Mouse (Mus musculus) cerebellum, adult 2 months (tissue): ENCODE data around the gene Tigd4.

Experiments
- CTCF ChIP-seq: fragments of 200-500 bp; IDR thresholded peaks from 2 replicates; pipeline ENCODE4 v1.5.1; 2011; ENCODE audit warnings: low read depth, mild to moderate bottlenecking, control low read depth, low read length, moderate library complexity, borderline replicate concordance; ENCODE audit not compliant: insufficient read depth
- POLR2A ChIP-seq: fragments of 200-500 bp; IDR thresholded peaks from 2 replicates; pipeline ENCODE4 v1.6.1; 2011; ENCODE audit warnings: low read length, control low read depth, borderline replicate concordance; ENCODE audit not compliant: insufficient read depth

DNA sequence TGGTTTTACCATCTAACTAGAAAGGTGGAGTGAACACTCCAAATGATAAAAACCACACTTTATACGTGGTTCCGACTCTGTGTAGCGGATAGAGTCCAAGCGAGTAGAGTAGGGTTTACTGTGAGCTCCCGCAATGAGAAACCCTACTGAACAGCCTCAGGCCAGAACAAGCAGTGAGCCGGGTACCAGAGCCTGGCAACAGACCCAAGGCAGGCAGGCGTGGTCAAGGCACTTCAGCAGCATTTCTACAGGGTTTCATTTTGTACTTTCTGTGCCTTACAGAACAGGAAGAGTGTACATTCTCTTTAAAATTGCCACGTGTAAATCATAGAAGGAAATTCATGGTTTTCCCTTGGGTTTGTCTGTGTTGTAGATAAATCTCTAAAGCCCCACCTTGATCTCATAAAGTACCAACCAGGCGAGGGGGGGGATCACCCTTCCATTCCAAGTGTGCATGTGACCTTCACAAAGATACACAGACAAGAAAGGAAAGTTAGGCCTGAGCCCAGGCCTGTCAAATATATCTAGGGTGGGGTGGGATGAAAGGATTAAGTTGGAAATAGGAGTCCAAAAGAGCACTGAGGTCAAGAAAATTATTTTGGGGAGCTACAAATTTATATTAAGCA lies 8.6 kb downstream of the Tigd4 start:
- TF ChIP-seq POLR2A (no peak), CTCF (no peak)
